Mouse (Mus musculus) bone marrow macrophage, adult 2 months (primary cell): ENCODE measurements around the gene Gcnt1.

Source experiments
- CTCF ChIP-seq: IDR thresholded peaks from 2 replicates; pipeline ENCODE4 v1.5.1; 2012; ENCODE audit warnings: low read depth, mild to moderate bottlenecking, low read length, moderate library complexity
- POLR2A ChIP-seq: IDR thresholded peaks from 2 replicates; pipeline ENCODE4 v1.6.1; 2012; ENCODE audit warnings: mild to moderate bottlenecking, low read depth, low read length, borderline replicate concordance

- TF ChIP-seq CTCF = no peak
- TF ChIP-seq POLR2A = no peak
These were observed 12.4 kb upstream of the Gcnt1 start for GRCm38 (mm10) chr19:17385022-17385421.
